Mouse (Mus musculus): Measurements from ENCODE around the gene Slc5a2. TPM values are rescaled to one million over a fixed set of nuclear protein-coding genes. Genes with fewer than 3 reads are reported as not detected.
A peak's percentile ranks its signal among the peaks of the same experiment; 100 is the strongest.

Gene Slc5a2
- total and polyA plus RNA-seq, 3 experiments: 0.21 TPM; not detected in 2

- Histone ChIP-seq H3K79me2 (replicated peaks; ENCODE audit: control insufficient read depth, extremely low read depth, insufficient read depth, poor library complexity, severe bottlenecking) (no peaks in the 10 kb centered on the region), H3K36me3 (replicated peaks in 1 of 2; ENCODE audit: control insufficient read depth in 1 of 2, insufficient read depth in 1 of 2, low read length in 1 of 2) (peaks cover 10 to 77% of the 10 kb centered on the region in 2 experiments), H3K9me3 (replicated peaks; ENCODE audit: low read length) (no peaks in the 10 kb centered on the region), H3K27me3 (replicated peaks) (no peaks in the 10 kb centered on the region), H3K9ac (ENCODE audit: insufficient read depth, low read depth) (no peak overlapping the region), H3K27ac (ENCODE audit: insufficient read depth, low read depth) (no peak overlapping the region), H3K4me2 (ENCODE audit: insufficient read depth, low read depth, poor library complexity, severe bottlenecking) (no peak overlapping the region), H3K4me1 (ENCODE audit: control insufficient read depth in 1 of 2, insufficient read depth in 2 of 2) (no peaks in the 10 kb centered on the region), H3K4me3 (replicated peaks in 1 of 3; ENCODE audit: low read depth in 2 of 3, low read length in 2 of 3, poor library complexity in 1 of 3) (no peak overlapping the region)
- no peak for DNase-seq (ENCODE audit: extremely low read depth)
- no peak for TF ChIP-seq SMC3 (IDR thresholded peaks at IDR 0.05; ENCODE audit: low read depth, low read length)
- no peak for TF ChIP-seq POLR2A (IDR thresholded peaks at IDR 0.05; ENCODE audit: low read depth, low read length)
- no peak for TF ChIP-seq TCF12 (IDR thresholded peaks at IDR 0.05; ENCODE audit: low read depth, low read length)
- no peak for TF ChIP-seq MEF2A (IDR thresholded peaks at IDR 0.05; ENCODE audit: borderline replicate concordance, low read depth, low read length)
- in situ Hi-C loops (cut with MboI; ENCODE audit: low pct_ligation_motif_present, low pct_unique_long_range_greater_than_20kb, low sequenced_read_pairs) (no loop called here), dilution Hi-C loops (cut with MboI; ENCODE audit: extremely low pct_ligation_motif_present, extremely low pct_unique_long_range_greater_than_20kb, low sequenced_read_pairs) (no loop called here)
These were observed 18.6 kb downstream of the Slc5a2 start for GRCm38 (mm10) chr7:128284047-128284446.

DNA sequence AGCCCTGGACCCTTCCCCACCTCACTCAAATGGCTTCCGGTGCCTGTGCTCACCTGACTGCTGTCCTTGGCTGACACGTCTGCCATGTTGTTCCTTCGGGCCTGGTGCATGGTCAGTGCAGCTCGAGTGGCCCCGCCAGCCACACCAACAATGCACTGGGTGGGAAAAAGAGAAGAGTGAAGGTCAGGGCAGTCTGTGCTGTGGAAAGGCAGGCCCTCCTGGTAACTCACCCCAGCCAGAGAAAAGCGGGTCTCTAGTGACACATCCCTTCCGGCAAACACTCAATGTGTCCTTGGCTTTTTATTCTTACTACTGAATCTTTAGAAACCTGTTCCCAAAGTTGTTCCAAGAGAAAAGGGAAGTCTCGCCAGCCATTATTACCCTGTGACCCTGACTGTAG lies 19.6 kb downstream of the Slc5a2 start:
- H3K27ac ChIP-seq (ENCODE audit: insufficient read depth, low read depth): no peak overlapping the region
- H3K9ac ChIP-seq (ENCODE audit: insufficient read depth, low read depth): no peak overlapping the region

DNA sequence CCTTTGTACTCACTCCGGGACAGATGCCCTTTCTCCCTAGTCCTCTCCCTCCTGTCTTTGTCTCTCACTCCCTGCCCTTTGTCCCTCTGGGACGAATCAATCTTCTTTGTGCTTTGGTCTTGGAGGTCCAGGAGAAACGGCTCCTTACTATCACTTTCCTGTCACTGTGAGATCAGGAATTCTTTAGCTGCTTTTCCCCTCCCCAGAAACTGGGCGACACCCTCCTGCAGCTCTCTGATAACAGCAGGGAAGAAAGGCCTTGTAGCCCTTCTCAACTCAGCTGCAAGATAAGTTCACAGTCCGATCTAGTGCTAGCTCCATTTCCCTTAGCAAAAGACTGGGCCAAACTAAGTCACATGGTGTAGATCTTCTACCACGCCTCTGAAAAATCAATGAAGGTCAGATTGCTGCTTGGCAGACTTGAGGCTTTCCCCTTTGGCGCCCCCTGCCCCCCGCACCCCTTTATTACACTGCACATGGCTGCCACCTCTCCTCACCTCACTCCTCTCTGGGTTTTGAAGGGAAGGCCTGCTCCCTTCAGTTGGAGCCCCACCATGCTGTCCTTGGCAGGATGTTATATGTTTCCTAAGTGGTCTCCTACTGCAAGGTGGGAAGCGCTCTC lies 23.6 kb downstream of the Slc5a2 start:
- H3K4me2 ChIP-seq (ENCODE audit: insufficient read depth, low read depth, poor library complexity, severe bottlenecking): no peak overlapping the region
- no peak overlapping the region for H3K9ac ChIP-seq (ENCODE audit: insufficient read depth, low read depth)
- H3K4me3 ChIP-seq (replicated peaks in 1 of 3; ENCODE audit: low read depth in 2 of 3, low read length in 2 of 3, poor library complexity in 1 of 3): no peak overlapping the region
- H3K4me1 ChIP-seq (ENCODE audit: control insufficient read depth in 1 of 2, insufficient read depth in 2 of 2): no peaks in the 10 kb centered on the region
- no peaks in the 10 kb centered on the region for H3K79me2 ChIP-seq (replicated peaks; ENCODE audit: control insufficient read depth, extremely low read depth, insufficient read depth, poor library complexity, severe bottlenecking)
- in situ Hi-C loops (cut with MboI; ENCODE audit: low pct_ligation_motif_present, low pct_unique_long_range_greater_than_20kb, low sequenced_read_pairs): no loop called here
- no peaks in the 10 kb centered on the region for H3K27me3 ChIP-seq (replicated peaks)
- H3K36me3 ChIP-seq (replicated peaks in 1 of 2; ENCODE audit: control insufficient read depth in 1 of 2, insufficient read depth in 1 of 2, low read length in 1 of 2): peaks cover 18 to 78% of the 10 kb centered on the region in 2 experiments
- TF ChIP-seq RAD21 (IDR thresholded peaks at IDR 0.05; ENCODE audit: low read depth, low read length) (no peak), MXI1 (IDR thresholded peaks at IDR 0.05; ENCODE audit: low read depth, low read length) (no peak), RCOR1 (conservative IDR thresholded peaks at IDR 0.05; ENCODE audit: low read depth, low read length) (no peak), USF2 (conservative IDR thresholded peaks at IDR 0.05; ENCODE audit: low read depth, low read length) (no peak), CTCF (conservative IDR thresholded peaks at IDR 0.05 in 1 of 2, IDR thresholded peaks at IDR 0.05 in 1 of 2; ENCODE audit: low read depth in 2 of 2, low read length in 2 of 2) (peak in 1 of 2 experiments; percentile 49; a peak in 2 of 4 replicates), SMC3 (IDR thresholded peaks at IDR 0.05; ENCODE audit: low read depth, low read length) (peak; percentile 23), ELF1 (IDR thresholded peaks at IDR 0.05; ENCODE audit: low read depth, low read length) (no peak)
- dilution Hi-C loops (cut with MboI; ENCODE audit: extremely low pct_ligation_motif_present, extremely low pct_unique_long_range_greater_than_20kb, low sequenced_read_pairs): no loop called here
- H3K27ac ChIP-seq (ENCODE audit: insufficient read depth, low read depth): no peak overlapping the region
- no peaks in the 10 kb centered on the region for H3K9me3 ChIP-seq (replicated peaks; ENCODE audit: low read length)
- no peak for DNase-seq (ENCODE audit: extremely low read depth)

More for the DNA sequence above, 19.6 kb downstream of the Slc5a2 start:
- no peak for TF ChIP-seq ZKSCAN1 (IDR thresholded peaks at IDR 0.05; ENCODE audit: borderline replicate concordance, low read depth, low read length)
- no peak for TF ChIP-seq RCOR1 (conservative IDR thresholded peaks at IDR 0.05; ENCODE audit: low read depth, low read length)
- TF ChIP-seq TBP (conservative IDR thresholded peaks at IDR 0.05; ENCODE audit: low read depth, low read length): no peak
- TF ChIP-seq MEF2A (IDR thresholded peaks at IDR 0.05; ENCODE audit: borderline replicate concordance, low read depth, low read length): no peak
- no peak for TF ChIP-seq TCF12 (IDR thresholded peaks at IDR 0.05; ENCODE audit: low read depth, low read length)
- no peak for TF ChIP-seq POLR2AphosphoS2 (IDR thresholded peaks at IDR 0.05; ENCODE audit: low read depth, low read length)
- no peak for TF ChIP-seq CTCF (conservative IDR thresholded peaks at IDR 0.05 in 1 of 2, IDR thresholded peaks at IDR 0.05 in 1 of 2; ENCODE audit: low read depth in 2 of 2, low read length in 2 of 2)
- TF ChIP-seq EP300 (IDR thresholded peaks at IDR 0.05; ENCODE audit: low read length): no peak
- TF ChIP-seq CHD2 (IDR thresholded peaks at IDR 0.05; ENCODE audit: low read length): no peak
- no peak for TF ChIP-seq MAX (IDR thresholded peaks at IDR 0.05; ENCODE audit: low read length)
- TF ChIP-seq ZMIZ1 (IDR thresholded peaks at IDR 0.05; ENCODE audit: low read depth, low read length): no peak
- TF ChIP-seq RAD21 (IDR thresholded peaks at IDR 0.05; ENCODE audit: low read depth, low read length): no peak
- no peak for TF ChIP-seq JUND (conservative IDR thresholded peaks at IDR 0.05; ENCODE audit: low read depth, low read length)
- TF ChIP-seq PAX5 (IDR thresholded peaks at IDR 0.05; ENCODE audit: low read length): no peak
- TF ChIP-seq ELF1 (IDR thresholded peaks at IDR 0.05; ENCODE audit: low read depth, low read length): no peak
- TF ChIP-seq GABPA (IDR thresholded peaks at IDR 0.05; ENCODE audit: insufficient replicate concordance, low read depth, low read length): no peak
- no peak for TF ChIP-seq NRF1 (IDR thresholded peaks at IDR 0.05; ENCODE audit: low read depth, low read length)
- no peak for TF ChIP-seq USF1 (IDR thresholded peaks at IDR 0.05; ENCODE audit: low read depth, low read length)
- Histone ChIP-seq H3K79me2 (replicated peaks; ENCODE audit: control insufficient read depth, extremely low read depth, insufficient read depth, poor library complexity, severe bottlenecking) (no peaks in the 10 kb centered on the region), H3K4me2 (ENCODE audit: insufficient read depth, low read depth, poor library complexity, severe bottlenecking) (no peak overlapping the region), H3K9me3 (replicated peaks; ENCODE audit: low read length) (no peaks in the 10 kb centered on the region), H3K27me3 (replicated peaks) (no peaks in the 10 kb centered on the region), H3K4me3 (replicated peaks in 1 of 3; ENCODE audit: low read depth in 2 of 3, low read length in 2 of 3, poor library complexity in 1 of 3) (no peak overlapping the region), H3K36me3 (replicated peaks in 1 of 2; ENCODE audit: control insufficient read depth in 1 of 2, insufficient read depth in 1 of 2, low read length in 1 of 2) (peaks cover 14 to 76% of the 10 kb centered on the region in 2 experiments), H3K4me1 (ENCODE audit: control insufficient read depth in 1 of 2, insufficient read depth in 2 of 2) (no peaks in the 10 kb centered on the region)
- dilution Hi-C loops (cut with MboI; ENCODE audit: extremely low pct_ligation_motif_present, extremely low pct_unique_long_range_greater_than_20kb, low sequenced_read_pairs) (no loop called here), in situ Hi-C loops (cut with MboI; ENCODE audit: low pct_ligation_motif_present, low pct_unique_long_range_greater_than_20kb, low sequenced_read_pairs) (no loop called here)
- no peak for DNase-seq (ENCODE audit: extremely low read depth)
